Mouse (Mus musculus) G1E (cell line): ENCODE measurements at regions not wholly inside any gene's neighbourhood (a gene's known extent, or its start where the extent isn't known, plus 50 kb on each side); places are given as distances from the start of the nearest gene placed in this dataset.

ENCODE experiments used
- ATAC-seq: 2 replicates; pipeline ENCODE4 v1.8.0; 2016; ENCODE audit warnings: mild to moderate bottlenecking; ENCODE audit not compliant: insufficient number of reproducible peaks, poor library complexity, low FRiP score, severe bottlenecking; ENCODE audit errors: extremely low read depth
- DNase-seq: peaks from one replicate; pipeline ENCODE4 v3.0.0; 2012; ENCODE audit warnings: low spot score
- H3K27me3 ChIP-seq: 2 replicates; pipeline ENCODE4 v1.6.1; 2012; ENCODE audit warnings: mild to moderate bottlenecking, low read length, inconsistent platforms; ENCODE audit not compliant: insufficient read depth
- H3K36me3 ChIP-seq: replicated peaks from 2 replicates; pipeline ENCODE3; 2012; ENCODE audit warnings: mild to moderate bottlenecking, inconsistent platforms
- H3K4me1 ChIP-seq: 2 replicates; pipeline ENCODE4 v1.6.1; 2012; ENCODE audit warnings: low read depth, low read length, inconsistent platforms, mixed read lengths; ENCODE audit not compliant: insufficient read depth
- H3K4me3 ChIP-seq: 2 replicates; pipeline ENCODE4 v1.5.1; 2012; ENCODE audit warnings: low read depth, mild to moderate bottlenecking, inconsistent platforms, low read length, moderate library complexity, mixed read lengths
- H3K9me3 ChIP-seq: replicated peaks from 2 replicates; pipeline ENCODE4 v1.6.1; 2012; ENCODE audit warnings: inconsistent platforms
- CTCF ChIP-seq: IDR thresholded peaks from 2 replicates; pipeline ENCODE4 v1.5.1; 2012; ENCODE audit warnings: low read depth, low read length, inconsistent platforms, mixed read lengths
- GATA1 ChIP-seq: IDR thresholded peaks from 2 replicates; pipeline ENCODE4 v1.6.1; 2012; ENCODE audit warnings: borderline replicate concordance, low read length, inconsistent platforms, mixed read lengths
- GATA2 ChIP-seq: IDR thresholded peaks from 2 replicates; pipeline ENCODE4 v1.6.1; 2012; ENCODE audit warnings: low read depth, low read length, inconsistent platforms, borderline replicate concordance
- POLR2AphosphoS5 ChIP-seq: IDR thresholded peaks from 2 replicates; pipeline ENCODE4 v1.6.1; 2012; ENCODE audit warnings: low read depth, low read length, inconsistent platforms; ENCODE audit not compliant: insufficient replicate concordance
- TAL1 ChIP-seq: conservative IDR thresholded peaks from 2 replicates; pipeline ENCODE4 v1.6.1; 2012; ENCODE audit warnings: low read depth, low read length, inconsistent platforms, mixed read lengths

GRCm38 (mm10) chr2:128231338-128231737, 105.5 kb downstream of the Bcl2l11 start:
- Histone ChIP-seq H3K36me3 (no peaks in the 10 kb centered on the region), H3K27me3 (peaks cover 13% of the 10 kb centered on the region; the same call in 1 of the 2 replicates), H3K4me3 (no peak overlapping the region), H3K9me3 (no peaks in the 10 kb centered on the region), H3K4me1 (no peaks in the 10 kb centered on the region)
- no peak for TF ChIP-seq TAL1
- no peak for TF ChIP-seq POLR2AphosphoS5
- no peak for TF ChIP-seq GATA2
- TF ChIP-seq CTCF, result no peak
- ATAC-seq, result no peak
- DNase-seq, result no peak

GRCm38 (mm10) chr2:128232027-128232426, 106.2 kb downstream of the Bcl2l11 start:
- TF ChIP-seq TAL1 (no peak), GATA2 (no peak), GATA1 (no peak), CTCF (no peak), POLR2AphosphoS5 (no peak)
- Histone ChIP-seq H3K4me3 (no peak overlapping the region), H3K9me3 (no peaks in the 10 kb centered on the region), H3K4me1 (no peaks in the 10 kb centered on the region), H3K36me3 (no peaks in the 10 kb centered on the region), H3K27me3 (peaks cover 13% of the 10 kb centered on the region; the same call in 1 of the 2 replicates)
- no peak for DNase-seq
- ATAC-seq, result no peak

DNA sequence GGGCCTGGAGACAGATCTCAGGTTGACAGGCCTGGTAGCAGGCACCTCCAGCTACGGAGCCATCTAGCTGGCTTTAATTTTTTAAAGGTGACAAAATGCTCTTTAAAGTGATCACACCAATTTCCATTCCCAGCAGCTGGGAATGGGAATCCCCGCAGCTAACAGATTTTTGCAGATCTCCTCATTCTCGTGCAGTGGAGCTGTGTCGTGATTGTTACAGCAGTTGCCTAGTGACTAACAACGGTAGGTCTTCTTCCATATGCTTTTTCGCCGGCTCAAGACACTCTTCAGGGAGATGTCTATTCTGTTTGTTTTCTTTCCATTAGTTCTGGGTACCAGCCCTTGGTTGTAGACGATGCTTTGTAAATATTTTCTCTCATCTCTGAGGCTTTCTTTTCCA, 109.3 kb downstream of the Bcl2l11 start:
- DNase-seq (no peak), ATAC-seq (no peak)
- Histone ChIP-seq H3K4me1 (no peaks in the 10 kb centered on the region), H3K27me3 (peaks cover 6% of the 10 kb centered on the region; the same call in 1 of the 2 replicates), H3K9me3 (no peaks in the 10 kb centered on the region), H3K4me3 (no peak overlapping the region), H3K36me3 (no peaks in the 10 kb centered on the region)
- TF ChIP-seq GATA2 (no peak), POLR2AphosphoS5 (no peak), GATA1 (no peak), CTCF (no peak), TAL1 (no peak)

GRCm38 (mm10) chr2:128239451-128239850, 113.6 kb downstream of the Bcl2l11 start:
- TF ChIP-seq POLR2AphosphoS5, result no peak
- TF ChIP-seq TAL1, result no peak
- TF ChIP-seq GATA2, result no peak
- no peak for TF ChIP-seq GATA1
- TF ChIP-seq CTCF, result no peak
- Histone ChIP-seq H3K4me3 (no peak overlapping the region), H3K27me3 (peaks cover 8% of the 10 kb centered on the region), H3K9me3 (no peaks in the 10 kb centered on the region), H3K4me1 (no peaks in the 10 kb centered on the region), H3K36me3 (no peaks in the 10 kb centered on the region)
- no peak for ATAC-seq
- DNase-seq, result no peak

- DNase-seq (no peak), ATAC-seq (no peak)
- Histone ChIP-seq H3K36me3 (no peaks in the 10 kb centered on the region), H3K9me3 (no peaks in the 10 kb centered on the region), H3K4me3 (no peak overlapping the region), H3K27me3 (peaks cover 8% of the 10 kb centered on the region), H3K4me1 (no peaks in the 10 kb centered on the region)
- TF ChIP-seq CTCF (no peak), GATA1 (no peak), GATA2 (no peak), TAL1 (no peak), POLR2AphosphoS5 (no peak)
Observed at GRCm38 (mm10) chr2:128240054-128240453, 114.2 kb downstream of the Bcl2l11 start.

DNA sequence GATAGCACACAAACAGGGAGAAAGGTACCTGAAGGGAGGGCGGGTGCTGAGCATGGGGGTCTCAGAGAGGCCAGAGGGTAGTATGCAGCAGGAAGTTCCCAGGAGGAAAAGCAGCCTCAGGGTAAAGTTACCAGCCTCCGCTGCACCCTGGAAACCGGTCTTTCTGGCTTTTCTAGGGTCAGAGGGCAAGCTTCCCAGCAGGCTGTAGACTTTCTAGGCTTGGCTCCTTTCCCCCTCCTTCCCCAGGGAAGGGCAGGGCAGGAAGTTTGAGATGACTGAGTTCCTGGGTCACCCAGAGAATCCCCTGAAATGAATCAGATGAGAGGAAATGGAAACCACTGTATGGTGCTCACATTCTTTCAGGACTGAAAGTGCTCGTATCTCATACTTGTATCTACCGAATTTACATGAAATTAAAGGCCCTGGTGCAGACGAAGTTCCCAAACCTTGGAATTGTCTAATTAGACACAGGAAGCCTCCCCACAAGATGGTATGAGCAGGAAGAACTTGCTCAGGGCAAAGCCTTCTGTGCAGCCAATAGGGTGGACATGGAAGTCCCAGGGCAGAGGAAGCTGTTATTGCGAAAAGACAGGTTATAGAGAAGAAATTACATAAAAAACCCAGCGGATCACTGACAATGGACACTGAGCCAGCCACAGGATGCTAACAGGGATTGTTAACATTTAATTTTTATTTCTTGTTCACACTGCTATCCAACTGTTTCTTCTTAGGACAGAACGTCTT, 114.9 kb downstream of the Bcl2l11 start:
- Histone ChIP-seq H3K36me3 (no peaks in the 10 kb centered on the region), H3K27me3 (peaks cover 11% of the 10 kb centered on the region), H3K4me3 (no peak overlapping the region), H3K4me1 (no peaks in the 10 kb centered on the region), H3K9me3 (no peaks in the 10 kb centered on the region)
- TF ChIP-seq GATA1 (no peak), CTCF (no peak), GATA2 (no peak), POLR2AphosphoS5 (no peak), TAL1 (no peak)
- DNase-seq (no peak), ATAC-seq (no peak)
